In the genomic region with DNA sequence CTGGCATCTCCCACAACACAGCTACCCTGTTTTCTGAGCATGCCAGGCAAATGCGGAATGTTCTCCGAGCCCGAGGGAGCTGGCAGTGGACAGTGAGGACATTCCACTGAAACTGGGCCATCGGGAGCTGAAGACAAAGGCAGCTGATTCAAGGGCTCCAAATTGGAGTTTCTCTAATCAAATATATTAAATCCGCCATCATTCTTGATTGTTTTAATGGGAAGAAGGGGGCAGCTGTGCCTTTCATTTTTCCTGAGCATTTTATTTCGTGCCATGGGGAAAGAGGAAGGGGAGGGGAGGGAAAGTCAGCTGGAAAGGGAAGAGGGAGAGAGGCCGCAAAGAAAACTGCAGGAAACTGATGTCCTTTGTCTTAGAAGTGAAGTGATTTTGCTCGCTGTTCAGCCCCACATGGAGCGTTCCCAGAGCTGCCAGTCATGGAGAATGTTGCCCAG, we compare ENCODE assay signal across 8 mouse cellular contexts.
DNase-seq lines count a peak whose midpoint lies in the region; ATAC-seq and TF ChIP-seq lines count a peak whose summit lies in the region.

No protein-coding gene starts in this region.

- DNase-seq in adrenal gland, postnatal 14 days, result peak; percentile 49
- no peak for DNase-seq in adrenal gland, postnatal 10 days
- DNase-seq in layer of hippocampus, adult 2 months (ENCODE audit: low spot score in 2 of 2), result peak; percentile 32 to 54
- DNase-seq in layer of hippocampus, postnatal 25 days (ENCODE audit: extremely low spot score in 1 of 2, low spot score in 1 of 2), result no peak
- DNase-seq in left cerebral cortex, postnatal 25 days (ENCODE audit: low spot score in 2 of 2), result peak; percentile 24 to 44
- no peak for DNase-seq in ovary, adult 18-20 months (ENCODE audit: low spot score)
- no peak for DNase-seq in cerebellum, postnatal 4 days (ENCODE audit: low spot score in 2 of 2)

- 33% methylated on average over 9 of the region's 9 CpGs for WGBS in forebrain, embryonic 16.5 days

- intact Hi-C loops in left cerebral cortex, postnatal 25 days (cut with DNase I), result loop anchor here (1.0 kb wide), 1 partner anchor 42 kb away; no protein-coding TSS in a partner anchor

- H3K9me3 ChIP-seq in forebrain, embryonic 16.5 days (ENCODE audit: control insufficient read depth, low read length), result no peaks in the 10 kb centered on the region

- no peak overlapping the region for H3K9ac ChIP-seq in forebrain, embryonic 16.5 days (replicated peaks; ENCODE audit: low read depth, low read length)

- H3K36me3 ChIP-seq in forebrain, embryonic 16.5 days (ENCODE audit: control insufficient read depth, insufficient read depth), result no peaks in the 10 kb centered on the region

- no peak overlapping the region for H3K4me3 ChIP-seq in layer of hippocampus, adult 2 months
- no peak overlapping the region for H3K4me3 ChIP-seq in forebrain, embryonic 16.5 days (replicated peaks; ENCODE audit: low read length)

- TF ChIP-seq CTCF in layer of hippocampus, adult 2 months (conservative IDR thresholded peaks at IDR 0.05), result no peak

- peak overlapping the region; percentile 89 for H3K27ac ChIP-seq in layer of hippocampus, adult 2 months
- H3K27ac ChIP-seq in forebrain, embryonic 16.5 days (ENCODE audit: low read length), result peak overlapping the region; percentile 41

- no peaks in the 10 kb centered on the region for H3K27me3 ChIP-seq in forebrain, embryonic 16.5 days (replicated peaks; ENCODE audit: control insufficient read depth, insufficient read depth, low read length)

- no peak overlapping the region for H3K4me2 ChIP-seq in forebrain, embryonic 16.5 days (ENCODE audit: low read length)

- peaks cover 20% of the 10 kb centered on the region for H3K4me1 ChIP-seq in forebrain, embryonic 16.5 days (replicated peaks; ENCODE audit: control insufficient read depth, insufficient read depth, low read length)

- ATAC-seq in forebrain, embryonic 16.5 days, result peak; percentile 54

Comparison
In these comparisons a context has a peak if more than half of its experiments do, and no peak if none do; other contexts are left out.
1. DNase-seq: peak in adrenal gland, postnatal 14 days (single experiment), layer of hippocampus, adult 2 months (2 of 2) and left cerebral cortex, postnatal 25 days (2 of 2); none in adrenal gland, postnatal 10 days (single experiment), layer of hippocampus, postnatal 25 days (0 of 2), ovary, adult 18-20 months (single experiment) and cerebellum, postnatal 4 days (0 of 2).